Mouse (Mus musculus): ENCODE data around the gene Abcd3.
"Not testable (repeated sequence)": the region's sequence is repeated elsewhere in the genome, so short reads cannot be mapped to it uniquely, and the experiment has no call there.

Abcd3 gene

DNA sequence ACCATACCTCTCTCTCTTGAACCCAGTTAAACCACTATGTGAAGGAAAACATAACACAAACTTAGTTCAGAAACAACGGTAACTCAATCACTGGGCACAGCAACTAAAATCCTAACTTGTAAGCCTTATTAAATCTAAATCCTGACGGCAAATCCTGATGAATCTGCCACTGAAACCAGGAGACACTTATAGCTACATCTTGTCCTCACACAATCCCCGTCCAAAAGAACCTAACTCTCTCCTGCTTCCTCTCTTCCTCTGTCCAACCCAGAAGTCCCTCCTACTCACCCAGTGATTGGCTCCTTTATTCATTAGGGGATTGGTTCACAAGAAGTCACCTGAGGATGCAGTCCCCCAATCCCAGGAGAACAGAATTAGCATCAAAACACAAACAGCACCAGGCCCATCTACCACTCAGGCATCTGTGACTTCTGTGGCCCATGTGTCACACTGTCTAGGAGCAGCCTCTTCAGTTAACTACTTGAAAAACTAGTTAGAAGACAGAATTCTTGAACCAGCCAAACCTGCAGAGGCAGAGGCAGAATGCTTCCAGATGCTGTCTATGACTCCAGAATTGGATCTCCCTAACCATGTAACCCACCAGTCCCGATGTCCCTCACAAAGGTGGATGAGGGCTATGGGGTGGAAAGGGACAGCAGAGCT lies 73.8 kb downstream of the Abcd3 start:
- DNase-seq (ENCODE audit: extremely low read depth, insufficient read length, low spot score), result not testable (repeated sequence)

DNA sequence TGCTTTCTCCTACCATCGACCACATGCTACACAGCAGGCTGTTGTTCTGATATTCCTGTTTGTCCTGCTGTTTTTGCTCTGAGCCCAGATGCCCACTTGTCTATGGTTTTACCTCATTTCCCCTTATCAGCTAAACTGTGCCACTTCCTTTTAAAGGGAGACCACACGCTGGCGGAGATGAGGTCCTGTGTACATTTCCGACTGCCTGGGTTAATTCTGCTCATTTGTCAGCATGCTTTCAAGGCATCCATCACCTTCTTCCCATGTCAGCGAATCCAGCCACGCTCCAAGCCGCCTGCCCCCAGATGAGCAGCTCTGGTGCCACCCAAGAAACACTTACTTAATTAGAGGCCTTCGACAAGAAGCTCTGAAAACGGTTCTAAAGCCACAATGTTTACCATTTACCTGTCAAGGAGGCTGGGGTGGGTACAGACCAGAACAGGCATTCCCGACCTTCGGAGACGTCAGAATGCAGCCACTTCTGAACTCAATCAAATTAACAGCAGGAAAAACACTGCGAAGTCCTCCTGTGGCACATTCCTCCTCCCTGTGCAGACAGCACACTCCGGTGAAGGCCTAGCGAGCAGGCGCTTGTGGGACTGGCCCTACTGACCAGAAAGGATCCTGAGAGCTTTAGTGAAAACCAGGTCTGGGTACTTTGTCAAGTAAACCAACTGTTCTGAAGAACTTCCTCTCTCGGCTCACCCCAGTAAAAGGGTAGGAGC lies 75.5 kb downstream of the Abcd3 start:
- no peak for DNase-seq (ENCODE audit: extremely low read depth, insufficient read length, low spot score)

DNA sequence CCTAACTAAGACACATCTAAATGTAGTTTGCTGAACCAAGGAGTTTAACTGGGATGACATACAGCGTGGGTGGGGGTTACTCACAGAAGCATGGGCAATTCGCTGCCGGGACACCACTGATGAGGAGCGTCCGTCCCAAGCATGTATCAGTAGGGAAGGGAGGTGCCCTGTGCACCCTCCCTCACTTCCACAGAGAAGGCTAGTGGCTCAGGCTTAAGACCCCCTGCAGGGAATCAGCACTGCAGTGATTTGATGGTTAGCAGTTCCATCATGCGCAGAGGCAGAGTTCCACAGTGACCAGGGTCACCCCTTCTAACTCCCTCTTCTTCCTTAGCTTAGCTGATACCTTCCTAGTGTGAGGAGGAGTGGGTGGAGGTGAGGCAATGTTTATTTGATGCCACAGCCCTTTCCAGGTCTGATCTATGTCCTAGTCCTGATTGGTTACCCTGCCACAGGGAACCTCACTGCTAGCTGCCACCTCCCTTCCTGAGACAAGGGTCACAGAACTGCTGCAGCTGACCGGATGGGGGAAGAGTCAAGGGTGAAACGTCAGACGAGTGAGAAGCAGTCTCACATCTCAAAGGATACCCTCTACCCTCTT lies 76.3 kb downstream of the Abcd3 start:
- DNase-seq (ENCODE audit: extremely low read depth, insufficient read length, low spot score), result no peak

DNA sequence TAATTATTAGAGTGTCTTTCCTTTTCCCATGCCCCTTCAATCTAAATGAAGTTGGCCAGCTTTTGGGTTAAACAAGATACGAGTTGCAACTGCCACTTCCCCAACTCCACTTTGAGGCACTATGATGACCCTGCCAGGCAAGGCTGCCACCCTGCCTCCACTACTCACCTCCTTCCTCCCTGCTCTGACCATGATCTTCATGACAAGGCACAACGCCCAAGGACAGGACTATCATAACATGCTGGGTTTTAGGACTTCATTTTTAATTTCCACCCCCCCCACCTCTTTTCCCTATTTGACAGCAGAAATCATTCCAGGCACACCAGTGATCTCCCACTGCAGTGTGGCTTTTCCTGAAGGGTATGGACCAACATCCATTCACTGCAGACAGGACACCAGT lies 77.2 kb downstream of the Abcd3 start:
- DNase-seq (ENCODE audit: extremely low read depth, insufficient read length, low spot score), result no peak

GRCm38 (mm10) chr3:121737453-121737852 lies 77.6 kb downstream of the Abcd3 start:
- DNase-seq (ENCODE audit: extremely low read depth, insufficient read length, low spot score), result no peak

- DNase-seq (ENCODE audit: extremely low read depth, insufficient read length, low spot score), result peak; percentile 50
Measured at GRCm38 (mm10) chr3:121736025-121736744, 78.9 kb downstream of the Abcd3 start.

GRCm38 (mm10) chr3:121735542-121735941 lies 79.6 kb downstream of the Abcd3 start:
- DNase-seq (ENCODE audit: extremely low read depth, insufficient read length, low spot score), result no peak

DNA sequence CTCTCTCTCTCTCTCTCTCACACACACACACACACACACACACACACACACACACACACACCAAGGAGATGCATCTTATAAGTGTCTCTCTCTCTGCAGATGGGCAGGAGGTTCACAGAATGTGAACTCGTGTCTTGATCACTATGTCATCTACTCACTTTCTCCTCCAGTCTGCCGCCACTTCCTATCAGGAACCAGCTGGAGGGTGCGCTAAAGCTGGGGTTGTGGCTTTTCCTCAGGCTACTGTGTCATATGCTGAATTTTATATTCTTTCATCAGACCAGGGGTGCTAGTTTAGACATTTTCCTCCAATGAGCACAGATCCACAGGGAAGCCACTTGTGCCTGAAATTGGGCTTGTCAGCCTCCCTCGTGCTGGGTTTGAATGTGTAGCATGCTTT lies 85.4 kb downstream of the Abcd3 start:
- no peak for DNase-seq (ENCODE audit: extremely low read depth, insufficient read length, low spot score)

GRCm38 (mm10) chr3:121725651-121726050 lies 89.5 kb downstream of the Abcd3 start:
- no peak for DNase-seq (ENCODE audit: extremely low read depth, insufficient read length, low spot score)

DNA sequence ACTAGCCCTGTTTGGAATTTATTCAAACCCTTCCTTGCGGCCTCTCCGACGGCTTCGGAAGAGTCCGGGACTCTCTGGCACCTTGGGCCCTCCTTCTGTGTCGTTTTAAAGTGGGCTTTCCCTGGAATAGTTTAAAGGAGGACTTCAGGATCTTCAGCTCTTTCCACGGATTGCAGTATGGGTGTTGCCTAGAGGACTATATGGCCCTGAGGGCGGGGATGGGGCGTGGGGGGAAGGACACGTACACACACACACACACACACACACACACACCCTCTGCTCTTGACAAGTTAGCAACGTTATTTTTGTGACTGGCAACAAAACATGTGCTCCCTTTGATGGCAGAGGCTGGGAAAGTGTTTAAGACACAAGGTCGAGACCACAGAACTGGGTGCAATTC lies 90.5 kb downstream of the Abcd3 start:
- no peak for DNase-seq (ENCODE audit: extremely low read depth, insufficient read length, low spot score)

DNA sequence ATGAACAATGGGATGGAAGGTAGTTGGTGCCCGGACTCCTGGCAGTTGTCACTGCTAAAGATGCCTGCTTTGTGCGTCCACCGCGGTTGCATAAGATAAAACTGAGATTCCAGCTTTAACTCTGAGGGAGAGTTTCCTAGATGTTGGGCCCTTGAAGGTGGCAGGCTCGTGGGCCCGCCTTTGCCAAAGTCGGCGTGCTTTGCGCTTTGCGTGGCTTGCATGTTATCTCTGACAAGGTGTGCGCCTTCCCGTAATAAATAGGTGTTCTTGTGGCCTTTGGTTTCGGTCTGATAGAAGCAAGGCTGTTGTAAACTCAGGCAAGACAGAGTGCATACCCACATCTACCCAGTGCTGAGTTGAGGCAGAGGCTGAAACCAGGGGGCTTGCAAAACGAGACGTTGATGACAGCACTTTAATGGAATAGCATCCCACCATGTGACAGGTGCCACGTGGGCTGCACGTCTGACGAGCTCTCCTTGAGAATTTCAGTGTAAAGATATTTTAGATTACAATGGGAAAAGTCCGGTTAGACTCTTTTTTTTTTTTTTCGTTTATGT lies 91.1 kb downstream of the Abcd3 start:
- no peak for DNase-seq (ENCODE audit: extremely low read depth, insufficient read length, low spot score)

- peak; percentile 90 for DNase-seq (ENCODE audit: extremely low read depth, insufficient read length, low spot score)
Measured at GRCm38 (mm10) chr3:121722971-121723844, 91.9 kb downstream of the Abcd3 start, which contains the start of gene F3. F3 (plus strand) TSS chr3:121723537.

- no peak for DNase-seq (ENCODE audit: extremely low read depth, insufficient read length, low spot score)
Measured at GRCm38 (mm10) chr3:121721691-121722070, 93.4 kb downstream of the Abcd3 start.

DNA sequence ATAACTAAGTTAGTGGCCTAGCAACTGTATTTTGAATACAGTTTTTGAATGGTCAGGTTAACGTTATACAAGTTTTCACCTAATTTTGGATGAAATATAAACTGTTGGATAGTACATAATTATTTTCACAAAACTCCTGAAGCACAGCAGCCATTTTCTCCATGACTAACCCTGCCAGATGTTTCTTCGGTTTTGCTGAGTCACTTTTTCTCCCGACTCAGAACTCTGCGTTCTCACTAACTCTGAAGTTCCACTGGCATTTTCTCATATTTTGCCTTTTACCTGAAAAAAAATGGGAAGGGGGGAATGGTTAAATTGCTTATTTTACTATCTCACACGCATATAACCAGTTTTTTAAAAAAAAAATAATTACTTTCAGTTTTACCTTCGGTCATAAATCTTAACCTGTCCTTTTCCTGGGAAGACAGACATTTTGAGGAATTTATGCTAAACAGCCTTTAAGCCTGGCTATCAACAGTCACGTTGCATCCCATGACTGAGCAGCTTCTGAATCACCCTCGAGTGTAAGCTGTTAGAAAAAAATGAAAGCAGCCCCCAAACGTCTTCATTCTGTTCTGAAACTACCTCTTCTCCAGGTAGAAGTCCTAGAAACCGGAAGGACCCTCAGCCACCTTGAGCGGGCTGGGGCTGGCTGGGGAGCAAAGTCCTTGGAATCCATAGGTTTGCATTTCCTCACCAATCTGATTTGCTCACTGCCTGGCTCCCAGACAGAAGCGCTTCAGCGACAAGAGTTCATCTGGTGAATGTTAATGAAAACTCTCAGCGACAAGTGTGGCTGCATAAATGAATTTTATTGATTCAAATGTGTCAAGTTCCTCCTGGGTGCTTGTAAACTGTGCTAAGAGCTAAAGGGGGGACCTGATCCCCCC lies 94.1 kb downstream of the Abcd3 start:
- DNase-seq (ENCODE audit: extremely low read depth, insufficient read length, low spot score), result peak; percentile 40

DNA sequence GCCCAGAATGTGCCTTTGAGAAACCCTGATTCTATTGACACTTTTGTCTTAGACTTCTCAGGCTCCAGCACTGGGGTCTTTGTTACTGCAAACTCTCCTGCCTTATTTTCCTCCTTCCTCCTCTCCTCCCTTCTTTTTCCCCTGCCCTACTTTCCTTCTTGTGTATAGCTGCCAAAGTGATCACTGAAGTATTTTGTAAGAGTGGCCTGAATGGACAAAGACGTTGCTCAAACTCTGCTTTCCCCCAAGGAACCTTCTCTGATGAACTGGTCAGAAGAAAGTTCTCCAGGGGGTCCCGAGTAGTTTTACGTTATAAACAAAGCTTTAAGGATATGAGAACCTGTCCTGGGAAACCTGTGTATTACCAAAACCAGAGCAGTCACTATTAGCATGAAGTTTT lies 95.4 kb downstream of the Abcd3 start:
- DNase-seq (ENCODE audit: extremely low read depth, insufficient read length, low spot score), result no peak

- no peak for DNase-seq (ENCODE audit: extremely low read depth, insufficient read length, low spot score)
Measured at GRCm38 (mm10) chr3:121718679-121719078, 96.4 kb downstream of the Abcd3 start.

GRCm38 (mm10) chr3:121716480-121716879 lies 98.6 kb downstream of the Abcd3 start:
- DNase-seq (ENCODE audit: extremely low read depth, insufficient read length, low spot score), result no peak

DNA sequence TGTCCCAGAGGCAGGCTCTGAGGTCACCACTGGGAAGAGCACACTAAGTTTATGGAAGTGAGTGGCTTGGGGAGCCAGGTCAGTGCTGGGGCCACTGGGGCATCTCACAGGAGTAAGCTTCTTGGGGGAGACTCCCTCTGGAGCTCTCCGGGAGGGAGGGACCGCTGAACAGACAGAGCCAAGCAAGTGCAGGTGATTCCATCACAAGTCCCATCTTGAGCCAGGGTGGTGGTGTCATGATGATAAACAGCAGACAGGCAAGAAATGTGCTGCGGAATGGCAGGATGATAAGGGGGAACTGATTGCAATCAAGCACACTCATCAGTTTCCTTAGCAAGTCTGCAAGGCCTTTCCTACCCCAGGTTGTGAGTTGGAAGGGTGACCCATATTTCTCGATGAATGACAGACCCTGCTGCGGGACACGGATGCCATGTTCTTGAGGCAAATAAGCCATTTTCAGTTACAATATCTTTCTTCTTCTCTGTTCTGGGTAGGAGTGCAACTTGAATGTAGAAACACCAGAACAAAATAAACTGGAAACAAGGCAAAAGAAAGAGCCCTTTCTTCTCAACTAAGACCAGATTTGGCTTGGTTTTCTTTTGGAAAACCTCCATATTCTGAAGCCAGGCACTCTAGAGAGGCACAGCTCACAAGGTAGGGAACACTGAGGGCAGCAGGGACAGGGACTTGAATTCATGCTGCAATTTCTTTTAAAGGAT lies 99.2 kb downstream of the Abcd3 start:
- no peak for DNase-seq (ENCODE audit: extremely low read depth, insufficient read length, low spot score)

All from 3134 (cell line).